ENCODE assay signal across 16 mouse cellular contexts in the genomic region with DNA sequence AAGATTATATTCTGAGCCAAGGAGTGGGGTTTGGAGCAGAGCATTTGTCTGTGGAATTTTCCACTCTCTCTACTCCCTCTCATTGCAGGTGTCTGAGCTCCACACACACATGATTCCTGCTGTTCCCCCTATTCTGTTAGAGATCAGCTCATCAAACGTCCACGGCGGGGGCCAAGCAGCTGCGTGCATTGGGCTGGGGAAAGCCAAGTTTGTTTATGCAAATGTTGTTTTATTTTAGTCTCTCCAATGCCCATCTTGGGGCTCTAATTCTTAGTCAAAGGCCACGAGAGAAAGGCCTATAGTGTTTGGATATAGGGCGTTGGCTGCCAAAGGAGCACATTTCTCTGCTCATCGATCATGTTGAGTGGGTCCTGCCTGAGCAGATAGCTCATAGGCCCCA.
"Had no signal": no experiment of that assay in that cellular context is flagged by ENCODE, and none has a peak within 500 bp of the region (broad histone marks: within the 10 kb centered on the region; RNA-seq: fewer than 3 reads in every experiment).

No protein-coding gene starts in this region.

- H3K27ac ChIP-seq: left cerebral cortex, adult 2 months; limb, embryonic 10.5 days; liver, embryonic 15.5 days; stomach, embryonic 15.5 days had no signal

- H3K4me2 ChIP-seq: liver, embryonic 11.5 days; liver, embryonic 15.5 days; stomach, embryonic 15.5 days had no signal

- H3K9me3 ChIP-seq: limb, embryonic 10.5 days; liver, embryonic 15.5 days; stomach, embryonic 15.5 days had no signal

- H3K27me3 ChIP-seq: liver, embryonic 15.5 days; stomach, embryonic 15.5 days had no signal

- H3K36me3 ChIP-seq: limb, embryonic 10.5 days; liver, embryonic 15.5 days; stomach, embryonic 15.5 days had no signal

- ATAC-seq: hindbrain, embryonic 16.5 days; inflammation-experienced regulatory T-cells, adult 6 months; intestine, postnatal 0 days; lung, postnatal 0 days had no signal

- H3K4me1 ChIP-seq: limb, embryonic 10.5 days; liver, embryonic 15.5 days; stomach, embryonic 15.5 days had no signal

- DNase-seq: kidney, adult 8-10 months; kidney, postnatal 36 days; lung, adult 2 months; lung, postnatal 36 days; right cerebral cortex, adult 18-20 months; right cerebral cortex, postnatal 25 days; thymus, postnatal 36 days had no signal

- H3K4me3 ChIP-seq: left cerebral cortex, adult 2 months; limb, embryonic 10.5 days; liver, embryonic 15.5 days; stomach, embryonic 15.5 days had no signal

- H3K9ac ChIP-seq: liver, embryonic 15.5 days; stomach, embryonic 15.5 days had no signal
